Mouse (Mus musculus): ENCODE measurements around the gene Jhy. TPM values are rescaled to one million over a fixed set of nuclear protein-coding genes. Genes with fewer than 3 reads are reported as not detected.

Jhy gene
- total and polyA plus RNA-seq, 3 experiments = not detected

- no peak overlapping the region for H3K27ac ChIP-seq (ENCODE audit: control insufficient read depth, low read depth, low read length)
- H3K27me3 ChIP-seq (ENCODE audit: control insufficient read depth in 1 of 2, insufficient read depth in 2 of 2, low read length in 2 of 2) = no peaks in the 10 kb centered on the region; a peak in 2 of 4 replicates
- no peaks in the 10 kb centered on the region for H3K79me2 ChIP-seq (ENCODE audit: control insufficient read depth, insufficient read depth, low read length, poor library complexity)
- H3K4me3 ChIP-seq (ENCODE audit: control insufficient read depth in 1 of 2, insufficient read depth in 1 of 2, low read depth in 2 of 2, low read length in 2 of 2) = no peak overlapping the region
- no peak overlapping the region for H3K9ac ChIP-seq (ENCODE audit: control insufficient read depth, low read depth, low read length, poor library complexity, severe bottlenecking)
- no peaks in the 10 kb centered on the region for H3K36me3 ChIP-seq (ENCODE audit: control insufficient read depth in 1 of 2, insufficient read depth in 2 of 2, low read length in 2 of 2)
- no peaks in the 10 kb centered on the region for H3K4me1 ChIP-seq (ENCODE audit: control insufficient read depth in 1 of 2, insufficient read depth in 2 of 2, low read length in 2 of 2)
- no peaks in the 10 kb centered on the region for H3K9me3 ChIP-seq (replicated peaks; ENCODE audit: insufficient read depth, low read length)
- DNase-seq (ENCODE audit: low read depth, low spot score) = no peak
- TF ChIP-seq EP300 (IDR thresholded peaks at IDR 0.05; ENCODE audit: low read depth in 1 of 2, low read length in 2 of 2) (no peak), JUND (IDR thresholded peaks at IDR 0.05; ENCODE audit: low read depth, low read length) (no peak), ETS1 (IDR thresholded peaks at IDR 0.05; ENCODE audit: low read depth, low read length) (no peak), MEF2A (IDR thresholded peaks at IDR 0.05; ENCODE audit: extremely low read depth, insufficient replicate concordance, low read depth, low read length, poor library complexity, severe bottlenecking) (no peak)
These were observed 16.8 kb downstream of the Jhy start for GRCm38 (mm10) chr9:40947131-40947530.

DNA sequence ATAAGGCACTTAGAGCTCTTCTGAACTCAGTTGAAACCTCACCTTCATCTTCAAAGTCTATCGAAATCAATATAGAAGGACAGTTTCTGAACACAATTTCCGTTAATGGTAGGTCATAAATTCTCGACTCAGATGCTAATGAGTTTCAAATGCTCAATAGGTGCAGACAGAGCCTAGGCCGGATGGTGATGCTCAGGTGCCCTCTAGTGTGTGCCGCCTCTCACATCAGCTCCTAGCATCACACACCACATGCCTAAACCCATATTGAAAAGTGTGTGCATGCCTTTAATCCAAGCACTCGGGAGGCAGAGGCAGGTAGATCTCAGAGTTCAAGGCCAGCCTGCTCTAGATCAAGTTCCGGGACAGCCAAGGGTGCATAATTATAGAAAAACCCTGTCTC lies 26.5 kb downstream of the Jhy start:
- Histone ChIP-seq H3K36me3 (ENCODE audit: control insufficient read depth in 1 of 2, insufficient read depth in 2 of 2, low read length in 2 of 2) (no peaks in the 10 kb centered on the region), H3K27me3 (ENCODE audit: control insufficient read depth in 1 of 2, insufficient read depth in 2 of 2, low read length in 2 of 2) (peaks cover 0 to 1% of the 10 kb centered on the region in 2 experiments; a peak in 1 of 4 replicates), H3K79me2 (ENCODE audit: control insufficient read depth, insufficient read depth, low read length, poor library complexity) (no peaks in the 10 kb centered on the region), H3K9ac (ENCODE audit: control insufficient read depth, low read depth, low read length, poor library complexity, severe bottlenecking) (no peak overlapping the region), H3K9me3 (replicated peaks; ENCODE audit: insufficient read depth, low read length) (no peaks in the 10 kb centered on the region), H3K4me3 (ENCODE audit: control insufficient read depth in 1 of 2, insufficient read depth in 1 of 2, low read depth in 2 of 2, low read length in 2 of 2) (no peak overlapping the region), H3K4me1 (ENCODE audit: control insufficient read depth in 1 of 2, insufficient read depth in 2 of 2, low read length in 2 of 2) (no peaks in the 10 kb centered on the region), H3K27ac (ENCODE audit: control insufficient read depth, low read depth, low read length) (no peak overlapping the region)
- TF ChIP-seq CTCF (IDR thresholded peaks at IDR 0.05 in 2 of 3, conservative IDR thresholded peaks at IDR 0.05 in 1 of 3; ENCODE audit: control insufficient read depth in 1 of 3, insufficient read depth in 1 of 3, low read depth in 2 of 3, low read length in 3 of 3, poor library complexity in 1 of 3, severe bottlenecking in 1 of 3) (peak in 2 of 3 experiments; percentile 1; a peak in 1 of 6 replicates), ZC3H11A (IDR thresholded peaks at IDR 0.05; ENCODE audit: low read depth, low read length) (no peak)
- no peak for DNase-seq (ENCODE audit: low read depth, low spot score)

- Histone ChIP-seq H3K27me3 (ENCODE audit: control insufficient read depth in 1 of 2, insufficient read depth in 2 of 2, low read length in 2 of 2) (no peaks in the 10 kb centered on the region; a peak in 1 of 4 replicates), H3K27ac (ENCODE audit: control insufficient read depth, low read depth, low read length) (no peak overlapping the region), H3K4me1 (ENCODE audit: control insufficient read depth in 1 of 2, insufficient read depth in 2 of 2, low read length in 2 of 2) (no peaks in the 10 kb centered on the region), H3K4me3 (ENCODE audit: control insufficient read depth in 1 of 2, insufficient read depth in 1 of 2, low read depth in 2 of 2, low read length in 2 of 2) (no peak overlapping the region), H3K9ac (ENCODE audit: control insufficient read depth, low read depth, low read length, poor library complexity, severe bottlenecking) (no peak overlapping the region), H3K9me3 (replicated peaks; ENCODE audit: insufficient read depth, low read length) (no peaks in the 10 kb centered on the region), H3K79me2 (ENCODE audit: control insufficient read depth, insufficient read depth, low read length, poor library complexity) (no peaks in the 10 kb centered on the region), H3K36me3 (ENCODE audit: control insufficient read depth in 1 of 2, insufficient read depth in 2 of 2, low read length in 2 of 2) (no peaks in the 10 kb centered on the region)
- no peak for TF ChIP-seq POLR2A (IDR thresholded peaks at IDR 0.05; ENCODE audit: control insufficient read depth in 1 of 2, insufficient read depth in 1 of 2, low read depth in 1 of 2, low read length in 2 of 2, poor library complexity in 1 of 2)
- no peak for TF ChIP-seq RAD21 (IDR thresholded peaks at IDR 0.05; ENCODE audit: low read depth, low read length)
- no peak for TF ChIP-seq GABPA (IDR thresholded peaks at IDR 0.05; ENCODE audit: low read depth, low read length)
- TF ChIP-seq SMC3 (IDR thresholded peaks at IDR 0.05; ENCODE audit: low read depth, low read length) = no peak
- no peak for TF ChIP-seq BHLHE40 (IDR thresholded peaks at IDR 0.05; ENCODE audit: borderline replicate concordance, low read depth, low read length)
- no peak for TF ChIP-seq ZMIZ1 (IDR thresholded peaks at IDR 0.05; ENCODE audit: low read depth, low read length)
- TF ChIP-seq MAFK (IDR thresholded peaks at IDR 0.05; ENCODE audit: borderline replicate concordance, low read depth, low read length) = no peak
- TF ChIP-seq USF1 (IDR thresholded peaks at IDR 0.05; ENCODE audit: low read depth, low read length) = no peak
- TF ChIP-seq MYB (IDR thresholded peaks at IDR 0.05; ENCODE audit: low read depth, low read length) = no peak
- no peak for TF ChIP-seq MXI1 (IDR thresholded peaks at IDR 0.05; ENCODE audit: low read depth, low read length)
- TF ChIP-seq MAZ (IDR thresholded peaks at IDR 0.05; ENCODE audit: low read depth, low read length) = no peak
- no peak for DNase-seq (ENCODE audit: low read depth, low spot score)
These were observed 30.6 kb downstream of the Jhy start for GRCm38 (mm10) chr9:40933323-40933722.

Measured in MEL (cell line).